Mouse (Mus musculus) brain, embryonic 14.5 days (tissue): ENCODE measurements at regions not wholly inside any gene's neighbourhood (a gene's known extent, or its start where the extent isn't known, plus 50 kb on each side); places are given as distances from the start of the nearest gene placed in this dataset.

Source experiments
- CTCF ChIP-seq: fragments of 200-500 bp; IDR thresholded peaks from 2 replicates; pipeline ENCODE4 v1.5.1; 2012; ENCODE audit warnings: inconsistent platforms, mild to moderate bottlenecking, moderate library complexity, borderline replicate concordance; ENCODE audit not compliant: insufficient read depth, insufficient read length; ENCODE audit errors: extremely low read depth
- POLR2A ChIP-seq: fragments of 200-500 bp; IDR thresholded peaks from 2 replicates; pipeline ENCODE4 v1.6.1; 2012; ENCODE audit warnings: mild to moderate bottlenecking, inconsistent platforms, borderline replicate concordance; ENCODE audit not compliant: poor library complexity, insufficient read depth, insufficient read length, severe bottlenecking; ENCODE audit errors: extremely low read depth

DNA sequence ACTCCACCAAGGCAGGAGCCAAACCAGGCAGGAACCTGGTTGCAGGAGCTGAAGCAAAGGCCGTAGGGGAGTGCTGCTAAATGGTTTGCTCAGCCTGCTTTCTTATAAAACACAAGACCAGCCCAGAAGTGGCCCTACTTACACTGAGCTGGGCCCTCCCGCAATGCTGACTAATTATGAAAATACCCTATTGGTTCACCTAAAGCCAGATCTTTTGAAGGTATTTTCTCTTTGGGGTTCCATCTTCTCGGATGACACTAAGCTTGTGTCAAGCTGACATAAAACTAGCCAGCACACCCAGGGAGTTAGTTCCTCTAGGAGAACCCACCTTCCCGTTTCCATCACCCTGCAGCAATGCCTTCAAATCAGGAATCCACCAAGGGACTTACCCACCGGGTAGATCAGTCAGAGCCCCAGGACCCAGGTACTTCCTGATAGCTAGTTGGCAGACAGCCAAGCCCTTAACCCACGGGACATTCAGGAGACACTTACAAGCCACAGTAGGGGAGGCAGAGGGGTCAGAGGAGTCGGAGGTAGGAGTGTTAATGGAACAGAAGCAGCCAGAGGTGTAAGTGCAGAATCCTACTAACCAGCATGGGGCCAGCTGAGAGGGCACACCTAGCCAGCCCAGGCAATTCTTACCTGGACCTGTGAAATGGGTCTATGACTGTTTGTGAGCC is 158.9 kb downstream of the Rab11fip4 start:
- TF ChIP-seq CTCF (no peak), POLR2A (no peak)
